Mouse (Mus musculus) CH12.LX (cell line): ENCODE data around the gene Syt2. TPM values are rescaled to one million over a fixed set of nuclear protein-coding genes. Genes with fewer than 3 reads are reported as not detected.

Source experiments
- DNase-seq: peaks from one replicate; pipeline ENCODE4 v3.0.0-alpha.2; 2013; ENCODE audit errors: extremely low read depth
- H3K27ac ChIP-seq: 2 replicates; pipeline ENCODE4 v1.5.1; 2012; ENCODE audit warnings: low read depth, mild to moderate bottlenecking, control low read depth, moderate library complexity; ENCODE audit not compliant: insufficient read depth
- H3K27me3 ChIP-seq: replicated peaks from 2 replicates; pipeline ENCODE3; 2012; ENCODE audit warnings: inconsistent platforms
- H3K36me3 ChIP-seq, 2 experiments: replicated peaks in 1 of 2; 2 replicates each; pipeline versions ENCODE3 to v1.6.1; 2012; ENCODE audit warnings: inconsistent platforms in 1 of 2, low read length in 1 of 2, mild to moderate bottlenecking in 1 of 2, mixed read lengths in 1 of 2, moderate library complexity in 1 of 2; ENCODE audit not compliant: control insufficient read depth in 1 of 2, insufficient read depth in 1 of 2
- H3K4me1 ChIP-seq, 2 experiments: 2 replicates each; pipeline ENCODE4 v1.6.1; 2012; ENCODE audit warnings: inconsistent platforms in 1 of 2, moderate library complexity in 1 of 2; ENCODE audit not compliant: insufficient read depth in 2 of 2, control insufficient read depth in 1 of 2
- H3K4me2 ChIP-seq: 2 replicates; pipeline ENCODE4 v1.6.1; 2012; ENCODE audit warnings: low read depth, mild to moderate bottlenecking, control low read depth; ENCODE audit not compliant: poor library complexity, insufficient read depth, severe bottlenecking
- H3K4me3 ChIP-seq, 3 experiments: fragments of 150-350 bp in 1 of 3; sonication (generic) in 1 of 3; replicated peaks in 1 of 3; 2 replicates each; pipeline versions ENCODE3 to v1.5.1; 2011 to 2012; ENCODE audit warnings: low read depth in 2 of 3, low read length in 2 of 3, mild to moderate bottlenecking in 2 of 3, moderate library complexity in 2 of 3, control low read depth in 1 of 3, improper control_type of control experiment in 1 of 3, inconsistent platforms in 1 of 3, mixed read lengths in 1 of 3; ENCODE audit not compliant: poor library complexity in 1 of 3
- H3K79me2 ChIP-seq: replicated peaks from 2 replicates; pipeline ENCODE4 v1.6.1; 2012; ENCODE audit warnings: mild to moderate bottlenecking, moderate library complexity; ENCODE audit not compliant: control insufficient read depth, poor library complexity, insufficient read depth, severe bottlenecking; ENCODE audit errors: extremely low read depth
- H3K9ac ChIP-seq: 2 replicates; pipeline ENCODE4 v1.6.1; 2012; ENCODE audit warnings: low read depth, mild to moderate bottlenecking, control low read depth, moderate library complexity; ENCODE audit not compliant: insufficient read depth
- H3K9me3 ChIP-seq: replicated peaks from 2 replicates; pipeline ENCODE3; 2012; ENCODE audit warnings: low read length, inconsistent platforms, mixed read lengths
- BHLHE40 ChIP-seq: IDR thresholded peaks from 2 replicates; pipeline ENCODE4 v1.6.1; 2011; ENCODE audit warnings: mild to moderate bottlenecking, low read depth, low read length, improper control_type of control experiment
- CHD2 ChIP-seq: IDR thresholded peaks from 2 replicates; pipeline ENCODE4 v1.6.1; 2011; ENCODE audit warnings: low read length, improper control_type of control experiment
- ELF1 ChIP-seq: IDR thresholded peaks from 2 replicates; pipeline ENCODE4 v1.6.1; 2014; ENCODE audit warnings: low read depth, mild to moderate bottlenecking, inconsistent platforms, low read length, improper control_type of control experiment
- EP300 ChIP-seq: IDR thresholded peaks from 2 replicates; pipeline ENCODE4 v1.6.1; 2011; ENCODE audit warnings: low read length, improper control_type of control experiment
- ETS1 ChIP-seq: conservative IDR thresholded peaks from 2 replicates; pipeline ENCODE4 v1.6.1; 2012; ENCODE audit warnings: low read depth, mild to moderate bottlenecking, inconsistent platforms, low read length, improper control_type of control experiment, moderate library complexity
- GABPA ChIP-seq: IDR thresholded peaks from 2 replicates; pipeline ENCODE4 v1.6.1; 2012; ENCODE audit warnings: low read depth, low read length, improper control_type of control experiment, inconsistent platforms; ENCODE audit not compliant: insufficient replicate concordance
- IRF4 ChIP-seq: IDR thresholded peaks from 2 replicates; pipeline ENCODE4 v1.6.1; 2014; ENCODE audit warnings: low read depth, mild to moderate bottlenecking, inconsistent platforms, low read length, improper control_type of control experiment
- JUN ChIP-seq: IDR thresholded peaks from 2 replicates; pipeline ENCODE4 v1.6.1; 2011; ENCODE audit warnings: low read depth, mild to moderate bottlenecking, low read length, improper control_type of control experiment, moderate library complexity; ENCODE audit not compliant: insufficient read depth
- KAT2A ChIP-seq: IDR thresholded peaks from 2 replicates; pipeline ENCODE4 v1.6.1; 2012; ENCODE audit warnings: low read length, improper control_type of control experiment, inconsistent platforms; ENCODE audit not compliant: insufficient replicate concordance
- MAFK ChIP-seq: IDR thresholded peaks from 2 replicates; pipeline ENCODE4 v1.6.1; 2011; ENCODE audit warnings: low read length, improper control_type of control experiment; ENCODE audit not compliant: insufficient replicate concordance
- MAZ ChIP-seq: IDR thresholded peaks from 2 replicates; pipeline ENCODE4 v1.6.1; 2012; ENCODE audit warnings: low read depth, mild to moderate bottlenecking, inconsistent platforms, low read length, improper control_type of control experiment, moderate library complexity
- MEF2A ChIP-seq: IDR thresholded peaks from 2 replicates; pipeline ENCODE4 v1.6.1; 2014; ENCODE audit warnings: low read depth, mild to moderate bottlenecking, inconsistent platforms, low read length, improper control_type of control experiment, borderline replicate concordance
- MXI1 ChIP-seq: IDR thresholded peaks from 2 replicates; pipeline ENCODE4 v1.6.1; 2011; ENCODE audit warnings: mild to moderate bottlenecking, low read depth, low read length, improper control_type of control experiment
- NRF1 ChIP-seq: IDR thresholded peaks from 2 replicates; pipeline ENCODE4 v1.6.1; 2014; ENCODE audit warnings: low read depth, mild to moderate bottlenecking, inconsistent platforms, low read length, improper control_type of control experiment, moderate library complexity
- PAX5 ChIP-seq: IDR thresholded peaks from 2 replicates; pipeline ENCODE4 v1.6.1; 2012; ENCODE audit warnings: low read length, inconsistent platforms, mixed read lengths
- RAD21 ChIP-seq: IDR thresholded peaks from 2 replicates; pipeline ENCODE4 v1.6.1; 2011; ENCODE audit warnings: low read depth, mild to moderate bottlenecking, low read length, improper control_type of control experiment, moderate library complexity
- RCOR1 ChIP-seq: conservative IDR thresholded peaks from 2 replicates; pipeline ENCODE4 v1.6.1; 2012; ENCODE audit warnings: low read depth, mild to moderate bottlenecking, inconsistent platforms, low read length, improper control_type of control experiment
- TCF12 ChIP-seq: IDR thresholded peaks from 2 replicates; pipeline ENCODE4 v1.6.1; 2014; ENCODE audit warnings: low read depth, mild to moderate bottlenecking, inconsistent platforms, low read length, improper control_type of control experiment
- ZKSCAN1 ChIP-seq: IDR thresholded peaks from 2 replicates; pipeline ENCODE4 v1.6.1; 2012; ENCODE audit warnings: low read depth, inconsistent platforms, low read length, improper control_type of control experiment, borderline replicate concordance
- ZNF384 ChIP-seq: IDR thresholded peaks from 2 replicates; pipeline ENCODE4 v1.6.1; 2012; ENCODE audit warnings: low read depth, low read length, improper control_type of control experiment, inconsistent platforms
- dilution Hi-C: fragments of 300-500 bp; cut with MboI; formaldehyde crosslinking; loops from 2 replicates; pipeline ENCODE4 v1.14.3; 2020; ENCODE audit warnings: low sequenced_read_pairs; ENCODE audit not compliant: extremely low pct_unique_long_range_greater_than_20kb, extremely low pct_ligation_motif_present
- in situ Hi-C: fragments of 300-500 bp; cut with MboI; formaldehyde crosslinking; loops from 3 replicates; pipeline ENCODE4 v1.14.3; 2019; ENCODE audit warnings: low sequenced_read_pairs, low pct_ligation_motif_present, low pct_unique_long_range_greater_than_20kb, mixed read lengths
- polyA plus RNA-seq: library from polyadenylated mRNA; unstranded; fragments of >175 nt; gene quantifications from 2 replicates; pipeline ENCODE4 v1.2.1, GENCODE M21; 2012; ENCODE audit warnings: low read depth; ENCODE audit not compliant: insufficient read length
- total RNA-seq, 2 experiments: library from RNA; depleted of rRNA; stranded (reverse); fragments of 300-350 nt in 1 of 2; fragments of >200 nt in 1 of 2; gene quantifications; 2 replicates each; pipeline ENCODE4 v1.2.3; 2012 to 2014

Syt2 gene
- total and polyA plus RNA-seq, 3 experiments: not detected

DNA sequence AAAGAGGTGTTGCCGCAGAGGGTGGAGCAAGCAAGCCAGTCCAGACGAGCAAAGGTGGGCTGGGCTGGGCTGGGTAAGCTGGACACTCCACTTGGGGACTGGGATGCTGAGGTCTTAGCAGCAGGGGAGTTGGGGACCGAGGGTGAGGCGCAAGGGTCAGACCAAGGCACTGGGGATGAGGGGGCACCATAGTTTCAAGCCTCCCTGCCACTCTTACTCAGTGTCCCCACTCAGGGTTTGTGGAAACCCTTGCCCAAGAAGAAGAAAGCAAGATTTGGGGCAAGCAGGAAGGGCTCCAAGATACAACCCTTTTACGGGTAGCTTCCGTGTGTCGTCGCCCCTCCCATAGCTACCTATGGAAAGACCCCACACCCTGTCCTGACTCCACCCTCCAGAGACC lies 61.8 kb downstream of the Syt2 start:
- TF ChIP-seq PAX5 (no peak), ELF1 (peak; percentile 11; the same call in 1 of the 2 replicates)
- in situ Hi-C loops: no loop called here
- peaks cover 96% of the 10 kb centered on the region for H3K27me3 ChIP-seq

GRCm38 (mm10) chr1:134708801-134709385 lies 62.4 kb downstream of the Syt2 start:
- Histone ChIP-seq H3K36me3 (no peaks in the 10 kb centered on the region), H3K79me2 (no peaks in the 10 kb centered on the region), H3K4me3 (peak overlapping the region in 1 of 3 experiments; percentile 23), H3K4me1 (peaks cover 22 to 46% of the 10 kb centered on the region in 2 experiments), H3K9ac (no peak overlapping the region), H3K27me3 (peaks cover 96% of the 10 kb centered on the region), H3K9me3 (no peaks in the 10 kb centered on the region), H3K27ac (no peak overlapping the region), H3K4me2 (peak overlapping the region; percentile 87)
- in situ Hi-C loops: no loop called here
- DNase-seq: peak; percentile 76
- TF ChIP-seq MAZ (peak; percentile 87), NRF1 (peak; percentile 43; the same call in 1 of the 2 replicates), MAFK (peak; percentile 77), KAT2A (no peak), EP300 (peak; percentile 73; the same call in 1 of the 2 replicates), ZKSCAN1 (no peak), MXI1 (peak; percentile 61; the same call in 1 of the 2 replicates), MEF2A (peak; percentile 88), RCOR1 (peak; percentile 75; the same call in 1 of the 2 replicates), ELF1 (peak; percentile 80), TCF12 (peak; percentile 95), JUN (0 out of 2 replicates have a peak, but pooled peaks have one; percentile 16), BHLHE40 (peak; percentile 89), IRF4 (peak; percentile 97), CHD2 (peak; percentile 75; the same call in 1 of the 2 replicates), ETS1 (peak; percentile 85), ZNF384 (peak; percentile 6; the same call in 1 of the 2 replicates), RAD21 (no peak), GABPA (no peak)
- dilution Hi-C loops: no loop called here

More for the DNA sequence above, 61.8 kb downstream of the Syt2 start:
- Histone ChIP-seq H3K36me3 (no peaks in the 10 kb centered on the region), H3K4me1 (peaks cover 22 to 46% of the 10 kb centered on the region in 2 experiments), H3K4me3 (no peak overlapping the region), H3K9ac (no peak overlapping the region), H3K79me2 (no peaks in the 10 kb centered on the region), H3K4me2 (peak overlapping the region; percentile 87), H3K27ac (no peak overlapping the region), H3K9me3 (no peaks in the 10 kb centered on the region)
- dilution Hi-C loops: no loop called here
- DNase-seq: no peak
